Mouse (Mus musculus) liver, adult (tissue): ENCODE data around the gene Polr1a.

Experiments
- GATA4 ChIP-seq: IDR thresholded peaks from 2 replicates; pipeline ENCODE4 v1.6.1; 2014; ENCODE audit warnings: mild to moderate bottlenecking, low read length; ENCODE audit not compliant: insufficient replicate concordance

Gene Polr1a

GRCm38 (mm10) chr6:72018052-72018451 is 109.2 kb downstream of the Polr1a start:
- no peak for TF ChIP-seq GATA4

GRCm38 (mm10) chr6:72025497-72025896 is 116.6 kb downstream of the Polr1a start:
- no peak for TF ChIP-seq GATA4

- TF ChIP-seq GATA4 = peak; percentile 33; the same call in 1 of the 2 replicates
These were observed 119.2 kb downstream of the Polr1a start for GRCm38 (mm10) chr6:72028079-72028478.

GRCm38 (mm10) chr6:72029674-72030073 is 120.8 kb downstream of the Polr1a start:
- no peak for TF ChIP-seq GATA4
